Mouse (Mus musculus) liver, embryonic 12.5 days (tissue): ENCODE results near the gene Ly86. TPM values are rescaled to one million over a fixed set of nuclear protein-coding genes. Genes with fewer than 3 reads are reported as not detected.

Experiments used
- ATAC-seq: fragments of 200-750 bp; cut with Nextera tagmentation; 2 replicates; pipeline ENCODE4 v1.8.0; 2017; ENCODE audit warnings: moderate number of reproducible peaks, mild to moderate bottlenecking, moderate library complexity
- H3K27ac ChIP-seq: fragments of 300-500 bp; sonication (generic); 2 replicates; pipeline ENCODE4 v1.5.1; 2016; ENCODE audit warnings: mild to moderate bottlenecking
- H3K27me3 ChIP-seq: fragments of 300-500 bp; sonication (generic); replicated peaks from 2 replicates; pipeline ENCODE4 v1.6.1; 2016; ENCODE audit warnings: mild to moderate bottlenecking, moderate library complexity
- H3K36me3 ChIP-seq: fragments of 300-500 bp; sonication (generic); 2 replicates; pipeline ENCODE4 v1.6.1; 2016; ENCODE audit warnings: mild to moderate bottlenecking, moderate library complexity
- H3K4me1 ChIP-seq: fragments of 300-500 bp; sonication (generic); 2 replicates; pipeline ENCODE4 v1.6.1; 2016
- H3K4me2 ChIP-seq: fragments of 300-500 bp; sonication (generic); 2 replicates; pipeline ENCODE4 v1.6.1; 2016; ENCODE audit warnings: mild to moderate bottlenecking, moderate library complexity
- H3K4me3 ChIP-seq: fragments of 300-500 bp; sonication (generic); 2 replicates; pipeline ENCODE4 v1.5.1; 2016; ENCODE audit warnings: mild to moderate bottlenecking, moderate library complexity
- H3K9ac ChIP-seq: fragments of 300-500 bp; sonication (generic); 2 replicates; pipeline ENCODE4 v1.6.1; 2016; ENCODE audit warnings: mild to moderate bottlenecking, moderate library complexity
- H3K9me3 ChIP-seq: fragments of 300-500 bp; sonication (generic); replicated peaks from 2 replicates; pipeline ENCODE4 v1.6.1; 2016; ENCODE audit warnings: mild to moderate bottlenecking, moderate library complexity
- WGBS: fragments of 180-500 bp; shearing (Covaris S2); methylation state at CpG from one replicate; pipeline ENCODE4 v1.1.7; 2016; ENCODE audit not compliant: insufficient replicate concordance; 5-methylcytosine and 5-hydroxymethylcytosine counted together
- polyA plus RNA-seq: library from polyadenylated mRNA; unstranded; fragments of >200 nt; fragmentation: Nextera tagmentation; extraction: Ambion mirVana; gene quantifications from 2 replicates; pipeline ENCODE4 v1.2.1, GENCODE M21; 2016

The Ly86 gene
- 6.3 and 7.5 TPM in 2 replicates for polyA plus RNA-seq

GRCm38 (mm10) chr13:37344909-37345772 is at the start of gene Ly86:
Gene Ly86 (plus strand): TSS chr13:37345208.
- no peaks in the 10 kb centered on the region for H3K27me3 ChIP-seq
- WGBS = 80% methylated on average over 28 of the region's 28 CpGs
- H3K9ac ChIP-seq = no peak within 1 kb of the TSS
- peaks cover 4% of the 10 kb centered on the region; the same call in 1 of the 2 replicates for H3K4me1 ChIP-seq
- no peak within 1 kb of the TSS for H3K27ac ChIP-seq
- ATAC-seq = no peak
- H3K36me3 ChIP-seq = no peaks in the 10 kb centered on the region
- no peaks in the 10 kb centered on the region for H3K9me3 ChIP-seq
- H3K4me2 ChIP-seq = no peak within 1 kb of the TSS
- H3K4me3 ChIP-seq = no peak within 1 kb of the TSS

GRCm38 (mm10) chr13:37297886-37298285 is 47.1 kb upstream of the Ly86 start:
- no peak overlapping the region for H3K27ac ChIP-seq
- H3K9me3 ChIP-seq = no peaks in the 10 kb centered on the region
- H3K4me1 ChIP-seq = no peaks in the 10 kb centered on the region
- no peaks in the 10 kb centered on the region for H3K27me3 ChIP-seq
- no peak overlapping the region for H3K4me2 ChIP-seq
- ATAC-seq = no peak
- no peaks in the 10 kb centered on the region for H3K36me3 ChIP-seq
- H3K4me3 ChIP-seq = no peak overlapping the region
- H3K9ac ChIP-seq = no peak overlapping the region
- WGBS = 68% methylated on average over 5 of the region's 5 CpGs

- ATAC-seq = no peak
- Histone ChIP-seq H3K36me3 (no peaks in the 10 kb centered on the region), H3K4me3 (no peak overlapping the region), H3K9me3 (no peaks in the 10 kb centered on the region), H3K4me1 (no peaks in the 10 kb centered on the region), H3K9ac (no peak overlapping the region), H3K4me2 (no peak overlapping the region), H3K27ac (no peak overlapping the region), H3K27me3 (no peaks in the 10 kb centered on the region)
- 62% methylated on average over 1 of the region's 1 CpGs for WGBS
These were observed 46.2 kb upstream of the Ly86 start for GRCm38 (mm10) chr13:37298856-37299255.

- H3K4me2 ChIP-seq = no peak overlapping the region
- H3K27me3 ChIP-seq = no peaks in the 10 kb centered on the region
- 43% methylated on average over 5 of the region's 5 CpGs for WGBS
- ATAC-seq = no peak
- H3K36me3 ChIP-seq = no peaks in the 10 kb centered on the region
- no peaks in the 10 kb centered on the region for H3K4me1 ChIP-seq
- no peak overlapping the region for H3K4me3 ChIP-seq
- no peak overlapping the region for H3K27ac ChIP-seq
- H3K9ac ChIP-seq = no peak overlapping the region
- no peaks in the 10 kb centered on the region for H3K9me3 ChIP-seq
These were observed 42.1 kb upstream of the Ly86 start for GRCm38 (mm10) chr13:37302877-37303276.

GRCm38 (mm10) chr13:37308006-37308405 is 37.0 kb upstream of the Ly86 start:
- Histone ChIP-seq H3K27me3 (peaks cover 20% of the 10 kb centered on the region), H3K4me3 (no peak overlapping the region), H3K9me3 (no peaks in the 10 kb centered on the region), H3K36me3 (no peaks in the 10 kb centered on the region), H3K4me1 (no peaks in the 10 kb centered on the region), H3K4me2 (no peak overlapping the region), H3K27ac (no peak overlapping the region), H3K9ac (no peak overlapping the region)
- WGBS = 40% methylated on average over 4 of the region's 4 CpGs
- ATAC-seq = no peak

GRCm38 (mm10) chr13:37309296-37309695 is 35.7 kb upstream of the Ly86 start:
- no peak for ATAC-seq
- no peak overlapping the region for H3K4me2 ChIP-seq
- no peaks in the 10 kb centered on the region for H3K9me3 ChIP-seq
- no peak overlapping the region for H3K27ac ChIP-seq
- 60% methylated on average over 5 of the region's 5 CpGs for WGBS
- H3K36me3 ChIP-seq = no peaks in the 10 kb centered on the region
- H3K9ac ChIP-seq = no peak overlapping the region
- no peak overlapping the region for H3K4me3 ChIP-seq
- peaks cover 25% of the 10 kb centered on the region for H3K27me3 ChIP-seq
- no peaks in the 10 kb centered on the region for H3K4me1 ChIP-seq

- H3K36me3 ChIP-seq = no peaks in the 10 kb centered on the region
- no peaks in the 10 kb centered on the region for H3K4me1 ChIP-seq
- ATAC-seq = no peak
- no peak overlapping the region for H3K4me2 ChIP-seq
- H3K9me3 ChIP-seq = no peaks in the 10 kb centered on the region
- H3K27ac ChIP-seq = no peak overlapping the region
- no peak overlapping the region for H3K9ac ChIP-seq
- no peak overlapping the region for H3K4me3 ChIP-seq
- H3K27me3 ChIP-seq = peaks cover 25% of the 10 kb centered on the region
- 37% methylated on average over 6 of the region's 8 CpGs for WGBS
These were observed 34.7 kb upstream of the Ly86 start for GRCm38 (mm10) chr13:37310331-37310730.

- no peaks in the 10 kb centered on the region for H3K9me3 ChIP-seq
- H3K27ac ChIP-seq = no peak overlapping the region
- H3K36me3 ChIP-seq = no peaks in the 10 kb centered on the region
- peak overlapping the region; percentile 34; the same call in 1 of the 2 replicates for H3K4me3 ChIP-seq
- WGBS = 19% methylated on average over 27 of the region's 27 CpGs
- no peaks in the 10 kb centered on the region for H3K4me1 ChIP-seq
- peak; percentile 40; the same call in 1 of the 2 replicates for ATAC-seq
- H3K4me2 ChIP-seq = peak overlapping the region; percentile 61
- H3K9ac ChIP-seq = no peak overlapping the region
- H3K27me3 ChIP-seq = peaks cover 25% of the 10 kb centered on the region
These were observed 33.3 kb upstream of the Ly86 start for GRCm38 (mm10) chr13:37311555-37312221.

GRCm38 (mm10) chr13:37312222-37312928 is 32.6 kb upstream of the Ly86 start:
- Histone ChIP-seq H3K4me2 (peak overlapping the region; percentile 61), H3K9me3 (no peaks in the 10 kb centered on the region), H3K27ac (no peak overlapping the region), H3K9ac (no peak overlapping the region), H3K27me3 (peaks cover 25% of the 10 kb centered on the region), H3K36me3 (no peaks in the 10 kb centered on the region), H3K4me1 (no peaks in the 10 kb centered on the region), H3K4me3 (peak overlapping the region; percentile 34)
- 4% methylated on average over 25 of the region's 25 CpGs for WGBS
- ATAC-seq = peak; percentile 37; the same call in 1 of the 2 replicates

- no peak overlapping the region for H3K4me2 ChIP-seq
- no peak overlapping the region for H3K9ac ChIP-seq
- H3K4me3 ChIP-seq = no peak overlapping the region
- ATAC-seq = no peak
- peaks cover 25% of the 10 kb centered on the region for H3K27me3 ChIP-seq
- no peaks in the 10 kb centered on the region for H3K36me3 ChIP-seq
- no peaks in the 10 kb centered on the region for H3K9me3 ChIP-seq
- no peaks in the 10 kb centered on the region for H3K4me1 ChIP-seq
- 20% methylated on average over 4 of the region's 4 CpGs for WGBS
- no peak overlapping the region for H3K27ac ChIP-seq
These were observed 32.1 kb upstream of the Ly86 start for GRCm38 (mm10) chr13:37312951-37313350.

GRCm38 (mm10) chr13:37325504-37325903 is 19.5 kb upstream of the Ly86 start:
- no peak overlapping the region for H3K9ac ChIP-seq
- 66% methylated on average over 3 of the region's 3 CpGs for WGBS

GRCm38 (mm10) chr13:37329747-37330146 is 15.3 kb upstream of the Ly86 start:
- Histone ChIP-seq H3K27me3 (no peaks in the 10 kb centered on the region), H3K9ac (no peak overlapping the region), H3K4me1 (no peaks in the 10 kb centered on the region), H3K9me3 (no peaks in the 10 kb centered on the region), H3K4me3 (no peak overlapping the region), H3K27ac (no peak overlapping the region), H3K36me3 (no peaks in the 10 kb centered on the region), H3K4me2 (no peak overlapping the region)
- no peak for ATAC-seq
- 57% methylated on average over 8 of the region's 8 CpGs for WGBS

More at GRCm38 (mm10) chr13:37325504-37325903, 19.5 kb upstream of the Ly86 start:
- Histone ChIP-seq H3K4me3 (no peak overlapping the region), H3K9me3 (no peaks in the 10 kb centered on the region), H3K27ac (no peak overlapping the region), H3K36me3 (no peaks in the 10 kb centered on the region), H3K4me2 (no peak overlapping the region), H3K27me3 (no peaks in the 10 kb centered on the region), H3K4me1 (no peaks in the 10 kb centered on the region)
- ATAC-seq = no peak
